Mouse (Mus musculus) hindbrain, postnatal 0 days (tissue): ENCODE results near the gene Tor4a. TPM values are rescaled to one million over a fixed set of nuclear protein-coding genes. Genes with fewer than 3 reads are reported as not detected.

Experiments used
- ATAC-seq: fragments of 200-750 bp; cut with Nextera tagmentation; 2 replicates; pipeline ENCODE4 v1.8.0; 2017; ENCODE audit warnings: mild to moderate bottlenecking, moderate TSS enrichment, moderate library complexity
- DNase-seq: peaks from one replicate; pipeline ENCODE4 v3.0.0-alpha.2; 2015; ENCODE audit warnings: low spot score
- H3K27ac ChIP-seq: fragments of 300-500 bp; sonication (generic); 2 replicates; pipeline ENCODE4 v1.5.1; 2014; ENCODE audit warnings: mild to moderate bottlenecking
- H3K27me3 ChIP-seq: fragments of 300-500 bp; sonication (generic); 2 replicates; pipeline ENCODE4 v1.6.1; 2014; ENCODE audit warnings: low read length, mixed read lengths; ENCODE audit not compliant: insufficient read depth
- H3K36me3 ChIP-seq: fragments of 300-500 bp; sonication (generic); 2 replicates; pipeline ENCODE4 v1.6.1; 2014; ENCODE audit warnings: low read length, mixed read lengths; ENCODE audit not compliant: insufficient read depth
- H3K4me1 ChIP-seq: fragments of 300-500 bp; sonication (generic); 2 replicates; pipeline ENCODE4 v1.6.1; 2014; ENCODE audit warnings: antibody characterized with exemption, low read length, mixed read lengths; ENCODE audit not compliant: insufficient read depth
- H3K4me2 ChIP-seq: fragments of 300-500 bp; sonication (generic); 2 replicates; pipeline ENCODE4 v1.6.1; 2014; ENCODE audit warnings: low read depth, mild to moderate bottlenecking, low read length, moderate library complexity, mixed read lengths
- H3K4me3 ChIP-seq: fragments of 300-500 bp; sonication (generic); 2 replicates; pipeline ENCODE4 v1.5.1; 2014; ENCODE audit warnings: low read length
- H3K9ac ChIP-seq: fragments of 300-500 bp; sonication (generic); replicated peaks from 2 replicates; pipeline ENCODE4 v1.6.1; 2014; ENCODE audit warnings: mild to moderate bottlenecking, low read length, moderate library complexity, mixed read lengths
- H3K9me3 ChIP-seq: fragments of 300-500 bp; sonication (generic); 2 replicates; pipeline ENCODE4 v1.6.1; 2016; ENCODE audit warnings: low read length, mixed read lengths
- CTCF ChIP-seq: IDR thresholded peaks from 2 replicates; pipeline ENCODE4 v1.5.1; 2016; ENCODE audit warnings: antibody characterized with exemption, control low read depth, low read depth
- WGBS: fragments of 180-500 bp; shearing (Covaris S2); extraction: QIAGEN DNeasy Blood & Tissue Kit; methylation state at CpG from one replicate; pipeline ENCODE4 v1.1.7; 2014; 5-methylcytosine and 5-hydroxymethylcytosine counted together
- polyA plus RNA-seq: library from polyadenylated mRNA; unstranded; fragments of >200 nt; fragmentation: Nextera tagmentation; extraction: Ambion mirVana; gene quantifications from 2 replicates; pipeline ENCODE4 v1.2.1, GENCODE M21; 2015
- total RNA-seq: library from RNA; depleted of rRNA; stranded (reverse); fragments of >200 nt; gene quantifications from 2 replicates; pipeline ENCODE4 v1.2.3, GENCODE M21; 2014; rRNA removed

The Tor4a gene
- total and polyA plus RNA-seq, 2 experiments from 2014 or later: 1.2 to 4.7 TPM

- no peaks in the 10 kb centered on the region for H3K9me3 ChIP-seq
- no peak overlapping the region for H3K9ac ChIP-seq
- no peak overlapping the region for H3K4me3 ChIP-seq
- no peaks in the 10 kb centered on the region for H3K4me1 ChIP-seq
- H3K27me3 ChIP-seq: no peaks in the 10 kb centered on the region
- DNase-seq (no peak), ATAC-seq (no peak)
- WGBS: 91% methylated on average over 5 of the region's 5 CpGs
- TF ChIP-seq CTCF: no peak
- H3K4me2 ChIP-seq: no peak overlapping the region
- H3K36me3 ChIP-seq: no peaks in the 10 kb centered on the region
- H3K27ac ChIP-seq: no peak overlapping the region
These were observed 48.8 kb downstream of the Tor4a start for GRCm38 (mm10) chr2:25147892-25148291.

- Histone ChIP-seq H3K4me2 (no peak overlapping the region), H3K9ac (no peak overlapping the region), H3K27ac (no peak overlapping the region), H3K9me3 (no peaks in the 10 kb centered on the region), H3K27me3 (no peaks in the 10 kb centered on the region), H3K36me3 (no peaks in the 10 kb centered on the region), H3K4me1 (no peaks in the 10 kb centered on the region), H3K4me3 (no peak overlapping the region)
- DNase-seq (no peak), ATAC-seq (no peak)
- no peak for TF ChIP-seq CTCF
- WGBS: 81% methylated on average over 5 of the region's 5 CpGs
These were observed 49.3 kb downstream of the Tor4a start for GRCm38 (mm10) chr2:25147398-25147797.

GRCm38 (mm10) chr2:25145346-25145745, 51.3 kb downstream of the Tor4a start:
- no peaks in the 10 kb centered on the region for H3K4me1 ChIP-seq
- H3K36me3 ChIP-seq: no peaks in the 10 kb centered on the region
- ATAC-seq (no peak), DNase-seq (no peak)
- no peak overlapping the region for H3K27ac ChIP-seq
- no peaks in the 10 kb centered on the region for H3K9me3 ChIP-seq
- H3K4me3 ChIP-seq: no peak overlapping the region
- no peak overlapping the region for H3K9ac ChIP-seq
- H3K27me3 ChIP-seq: no peaks in the 10 kb centered on the region
- no peak for TF ChIP-seq CTCF
- WGBS: 75% methylated on average over 6 of the region's 6 CpGs
- H3K4me2 ChIP-seq: no peak overlapping the region

Other genes starting within 250 kb of the Tor4a start
Only the 30 nearest of the 32 such genes appear.
- 52.0 and 52.7 TPM in 2 replicates for gene Mrpl41, start 221.8 kb downstream of the Tor4a start, total RNA-seq
- gene Mrpl41, start 221.8 kb downstream of the Tor4a start, polyA plus RNA-seq: 197 and 201 TPM in 2 replicates
- 6.7 and 7.6 TPM in 2 replicates for gene Pnpla7, start 220.9 kb downstream of the Tor4a start, total RNA-seq
- 4.1 and 4.8 TPM in 2 replicates for gene Pnpla7, start 220.9 kb downstream of the Tor4a start, polyA plus RNA-seq
- gene Nsmf, start 142.5 kb downstream of the Tor4a start, total RNA-seq: 254 and 279 TPM in 2 replicates
- gene Nsmf, start 142.5 kb downstream of the Tor4a start, polyA plus RNA-seq: 152 and 159 TPM in 2 replicates
- gene Entpd8, start 116.6 kb downstream of the Tor4a start, total RNA-seq: not detected in 2 replicates
- not detected in 2 replicates for gene Entpd8, start 116.6 kb downstream of the Tor4a start, polyA plus RNA-seq
- not detected in 2 replicates for gene Noxa1, start 101.7 kb downstream of the Tor4a start, total RNA-seq
- gene Noxa1, start 101.7 kb downstream of the Tor4a start, polyA plus RNA-seq: not detected in 2 replicates
- 50.8 and 58.0 TPM in 2 replicates for gene Nrarp, start 16.1 kb downstream of the Tor4a start, total RNA-seq
- gene Nrarp, start 16.1 kb downstream of the Tor4a start, polyA plus RNA-seq: 14.2 and 14.7 TPM in 2 replicates
- gene Nelfb, start 14.6 kb upstream of the Tor4a start, total RNA-seq: 90.3 and 117 TPM in 2 replicates
- 82.0 and 82.8 TPM in 2 replicates for gene Nelfb, start 14.6 kb upstream of the Tor4a start, polyA plus RNA-seq
- not detected in 2 replicates for gene Stpg3, start 17.8 kb upstream of the Tor4a start, total RNA-seq
- not detected in 2 replicates for gene Stpg3, start 17.8 kb upstream of the Tor4a start, polyA plus RNA-seq
- not detected in 2 replicates for gene Fam166a, start 21.9 kb upstream of the Tor4a start, total RNA-seq
- 0.42 TPM in 1 of 2 replicates, not detected in the other for gene Fam166a, start 21.9 kb upstream of the Tor4a start, polyA plus RNA-seq
- gene Tubb4b, start 27.8 kb upstream of the Tor4a start, total RNA-seq: 827 and 864 TPM in 2 replicates
- gene Tubb4b, start 27.8 kb upstream of the Tor4a start, polyA plus RNA-seq: 531 and 568 TPM in 2 replicates
- gene Slc34a3, start 37.5 kb upstream of the Tor4a start, total RNA-seq: not detected in 2 replicates
- gene Slc34a3, start 37.5 kb upstream of the Tor4a start, polyA plus RNA-seq: not detected in 2 replicates
- not detected in 2 replicates for gene Rnf224, start 39.9 kb upstream of the Tor4a start, total RNA-seq
- not detected in 2 replicates for gene Rnf224, start 39.9 kb upstream of the Tor4a start, polyA plus RNA-seq
- gene Rnf208, start 45.4 kb upstream of the Tor4a start, total RNA-seq: 156 and 170 TPM in 2 replicates
- 197 and 219 TPM in 2 replicates for gene Rnf208, start 45.4 kb upstream of the Tor4a start, polyA plus RNA-seq
- gene Cysrt1, start 45.6 kb upstream of the Tor4a start, total RNA-seq: 0.47 TPM in 1 of 2 replicates, not detected in the other
- gene Cysrt1, start 45.6 kb upstream of the Tor4a start, polyA plus RNA-seq: 0.24 and 0.44 TPM in 2 replicates
- gene AL732309.1, start 50.0 kb upstream of the Tor4a start, total RNA-seq: 8.7 and 9.7 TPM in 2 replicates
- gene AL732309.1, start 50.0 kb upstream of the Tor4a start, polyA plus RNA-seq: 2.3 and 2.6 TPM in 2 replicates
- 56.2 and 57.9 TPM in 2 replicates for gene Tmem203, start 58.6 kb upstream of the Tor4a start, total RNA-seq
- 26.7 and 29.7 TPM in 2 replicates for gene Tmem203, start 58.6 kb upstream of the Tor4a start, polyA plus RNA-seq
- 39.1 and 45.6 TPM in 2 replicates for gene Tprn, start 65.7 kb upstream of the Tor4a start, total RNA-seq
- 30.0 and 31.1 TPM in 2 replicates for gene Tprn, start 65.7 kb upstream of the Tor4a start, polyA plus RNA-seq
- 84.5 and 120 TPM in 2 replicates for gene Ssna1, start 75.6 kb upstream of the Tor4a start, total RNA-seq
- 159 and 165 TPM in 2 replicates for gene Ssna1, start 75.6 kb upstream of the Tor4a start, polyA plus RNA-seq
- gene Anapc2, start 75.6 kb upstream of the Tor4a start, total RNA-seq: 26.1 and 46.7 TPM in 2 replicates
- 101 and 105 TPM in 2 replicates for gene Anapc2, start 75.6 kb upstream of the Tor4a start, polyA plus RNA-seq
- not detected in 2 replicates for gene Tmem210, start 91.3 kb upstream of the Tor4a start, total RNA-seq
- not detected in 2 replicates for gene Tmem210, start 91.3 kb upstream of the Tor4a start, polyA plus RNA-seq
- 1.0 TPM in 1 of 2 replicates, not detected in the other for gene Lrrc26, start 93.0 kb upstream of the Tor4a start, total RNA-seq
- gene Lrrc26, start 93.0 kb upstream of the Tor4a start, polyA plus RNA-seq: 0.20 and 0.44 TPM in 2 replicates
- gene Grin1, start 122.3 kb upstream of the Tor4a start, total RNA-seq: 146 and 156 TPM in 2 replicates
- 69.5 and 75.7 TPM in 2 replicates for gene Grin1, start 122.3 kb upstream of the Tor4a start, polyA plus RNA-seq
- 52.6 and 67.9 TPM in 2 replicates for gene Man1b1, start 135.5 kb upstream of the Tor4a start, total RNA-seq
- gene Man1b1, start 135.5 kb upstream of the Tor4a start, polyA plus RNA-seq: 46.7 and 49.7 TPM in 2 replicates
- gene Dpp7, start 159.5 kb upstream of the Tor4a start, total RNA-seq: 19.0 and 30.0 TPM in 2 replicates
- gene Dpp7, start 159.5 kb upstream of the Tor4a start, polyA plus RNA-seq: 24.7 and 27.8 TPM in 2 replicates
- gene Uap1l1, start 168.8 kb upstream of the Tor4a start, total RNA-seq: 5.8 and 7.5 TPM in 2 replicates
- gene Uap1l1, start 168.8 kb upstream of the Tor4a start, polyA plus RNA-seq: 15.6 and 18.5 TPM in 2 replicates
- gene Sapcd2, start 175.4 kb upstream of the Tor4a start, total RNA-seq: 38.1 and 40.2 TPM in 2 replicates
- gene Sapcd2, start 175.4 kb upstream of the Tor4a start, polyA plus RNA-seq: 20.2 and 22.0 TPM in 2 replicates
- gene Entpd2, start 199.0 kb upstream of the Tor4a start, total RNA-seq: 8.4 and 12.9 TPM in 2 replicates
- 10.8 and 12.3 TPM in 2 replicates for gene Entpd2, start 199.0 kb upstream of the Tor4a start, polyA plus RNA-seq
- gene Npdc1, start 202.5 kb upstream of the Tor4a start, total RNA-seq: 249 and 289 TPM in 2 replicates
- 416 and 422 TPM in 2 replicates for gene Npdc1, start 202.5 kb upstream of the Tor4a start, polyA plus RNA-seq
- 1.0 TPM in 1 of 2 replicates, not detected in the other for gene Fut7, start 226.4 kb upstream of the Tor4a start, total RNA-seq
- gene Fut7, start 226.4 kb upstream of the Tor4a start, polyA plus RNA-seq: 0.18 and 0.20 TPM in 2 replicates
- gene Abca2, start 231.8 kb upstream of the Tor4a start, total RNA-seq: 84.6 and 94.9 TPM in 2 replicates
- 10.7 and 12.5 TPM in 2 replicates for gene Abca2, start 231.8 kb upstream of the Tor4a start, polyA plus RNA-seq